Mouse (Mus musculus): ENCODE measurements around the gene Celf2. TPM values are rescaled to one million over a fixed set of nuclear protein-coding genes. Genes with fewer than 3 reads are reported as not detected.

Celf2 gene
- polyA plus RNA-seq, 1 experiment from 2014 or later: 12.3 TPM

GRCm38 (mm10) chr2:7221856-7222255 lies 287.5 kb downstream of the Celf2 start:
- no peak for ATAC-seq (ENCODE audit: low FRiP score, low TSS enrichment)
- no peak overlapping the region for H3K27ac ChIP-seq (ENCODE audit: low read depth, low read length)
- 70% methylated on average over 1 of the region's 1 CpGs for WGBS
- no peak overlapping the region for H3K4me2 ChIP-seq (replicated peaks; ENCODE audit: low read depth, low read length)
- no peaks in the 10 kb centered on the region for H3K27me3 ChIP-seq (ENCODE audit: control insufficient read depth, insufficient read depth, low read length)
- no peak overlapping the region for H3K4me3 ChIP-seq (ENCODE audit: low read length)
- H3K9ac ChIP-seq (ENCODE audit: low read depth, low read length): no peak overlapping the region
- 0 out of 2 replicates have a peak, but pooled peaks cover 5% of the 10 kb centered on the region for H3K4me1 ChIP-seq (ENCODE audit: control insufficient read depth, insufficient read depth, low read length)
- no peaks in the 10 kb centered on the region for H3K36me3 ChIP-seq (ENCODE audit: control insufficient read depth, insufficient read depth, low read length)
- H3K9me3 ChIP-seq (ENCODE audit: control insufficient read depth, low read length): no peaks in the 10 kb centered on the region

GRCm38 (mm10) chr2:7218101-7218500 lies 291.3 kb downstream of the Celf2 start:
- 96% methylated on average over 2 of the region's 2 CpGs for WGBS
- no peaks in the 10 kb centered on the region for H3K9me3 ChIP-seq (ENCODE audit: control insufficient read depth, low read length)
- H3K27ac ChIP-seq (ENCODE audit: low read depth, low read length): no peak overlapping the region
- no peak overlapping the region for H3K4me2 ChIP-seq (replicated peaks; ENCODE audit: low read depth, low read length)
- H3K4me3 ChIP-seq (ENCODE audit: low read length): no peak overlapping the region
- H3K4me1 ChIP-seq (ENCODE audit: control insufficient read depth, insufficient read depth, low read length): no peaks in the 10 kb centered on the region
- ATAC-seq (ENCODE audit: low FRiP score, low TSS enrichment): no peak
- no peaks in the 10 kb centered on the region for H3K27me3 ChIP-seq (ENCODE audit: control insufficient read depth, insufficient read depth, low read length)
- H3K36me3 ChIP-seq (ENCODE audit: control insufficient read depth, insufficient read depth, low read length): no peaks in the 10 kb centered on the region
- no peak overlapping the region for H3K9ac ChIP-seq (ENCODE audit: low read depth, low read length)

GRCm38 (mm10) chr2:7207691-7208504 lies 301.5 kb downstream of the Celf2 start:
- no peaks in the 10 kb centered on the region for H3K27me3 ChIP-seq (ENCODE audit: control insufficient read depth, insufficient read depth, low read length)
- no peak overlapping the region for H3K27ac ChIP-seq (ENCODE audit: low read depth, low read length)
- no peak overlapping the region for H3K9ac ChIP-seq (ENCODE audit: low read depth, low read length)
- H3K4me1 ChIP-seq (ENCODE audit: control insufficient read depth, insufficient read depth, low read length): no peaks in the 10 kb centered on the region
- no peaks in the 10 kb centered on the region for H3K36me3 ChIP-seq (ENCODE audit: control insufficient read depth, insufficient read depth, low read length)
- H3K4me3 ChIP-seq (ENCODE audit: low read length): no peak overlapping the region
- 63% methylated on average over 15 of the region's 15 CpGs for WGBS
- H3K9me3 ChIP-seq (ENCODE audit: control insufficient read depth, low read length): no peaks in the 10 kb centered on the region
- ATAC-seq (ENCODE audit: low FRiP score, low TSS enrichment): no peak
- H3K4me2 ChIP-seq (replicated peaks; ENCODE audit: low read depth, low read length): no peak overlapping the region

- Histone ChIP-seq H3K27me3 (ENCODE audit: control insufficient read depth, insufficient read depth, low read length) (no peaks in the 10 kb centered on the region), H3K9me3 (ENCODE audit: control insufficient read depth, low read length) (no peaks in the 10 kb centered on the region), H3K9ac (ENCODE audit: low read depth, low read length) (no peak overlapping the region), H3K27ac (ENCODE audit: low read depth, low read length) (no peak overlapping the region), H3K4me2 (replicated peaks; ENCODE audit: low read depth, low read length) (no peak overlapping the region), H3K36me3 (ENCODE audit: control insufficient read depth, insufficient read depth, low read length) (no peaks in the 10 kb centered on the region), H3K4me1 (ENCODE audit: control insufficient read depth, insufficient read depth, low read length) (no peaks in the 10 kb centered on the region), H3K4me3 (ENCODE audit: low read length) (no peak overlapping the region)
- ATAC-seq (ENCODE audit: low FRiP score, low TSS enrichment): no peak
- 80% methylated on average over 2 of the region's 2 CpGs for WGBS
Observed at GRCm38 (mm10) chr2:7193413-7193812, 315.9 kb downstream of the Celf2 start.

- Histone ChIP-seq H3K4me1 (ENCODE audit: control insufficient read depth, insufficient read depth, low read length) (no peaks in the 10 kb centered on the region), H3K9me3 (ENCODE audit: control insufficient read depth, low read length) (no peaks in the 10 kb centered on the region), H3K4me3 (ENCODE audit: low read length) (no peak overlapping the region), H3K4me2 (replicated peaks; ENCODE audit: low read depth, low read length) (no peak overlapping the region), H3K36me3 (ENCODE audit: control insufficient read depth, insufficient read depth, low read length) (no peaks in the 10 kb centered on the region), H3K9ac (ENCODE audit: low read depth, low read length) (no peak overlapping the region), H3K27me3 (ENCODE audit: control insufficient read depth, insufficient read depth, low read length) (no peaks in the 10 kb centered on the region), H3K27ac (ENCODE audit: low read depth, low read length) (no peak overlapping the region)
- 80% methylated on average over 1 of the region's 1 CpGs for WGBS
- no peak for ATAC-seq (ENCODE audit: low FRiP score, low TSS enrichment)
Observed at GRCm38 (mm10) chr2:7179186-7179585, 330.2 kb downstream of the Celf2 start.

GRCm38 (mm10) chr2:7173271-7174064 lies 335.9 kb downstream of the Celf2 start:
- 86% methylated on average over 11 of the region's 11 CpGs for WGBS
- Histone ChIP-seq H3K27me3 (ENCODE audit: control insufficient read depth, insufficient read depth, low read length) (peaks cover 2% of the 10 kb centered on the region; the same call in 1 of the 2 replicates), H3K4me1 (ENCODE audit: control insufficient read depth, insufficient read depth, low read length) (no peaks in the 10 kb centered on the region), H3K27ac (ENCODE audit: low read depth, low read length) (no peak overlapping the region), H3K9ac (ENCODE audit: low read depth, low read length) (no peak overlapping the region), H3K9me3 (ENCODE audit: control insufficient read depth, low read length) (no peaks in the 10 kb centered on the region), H3K4me3 (ENCODE audit: low read length) (no peak overlapping the region), H3K4me2 (replicated peaks; ENCODE audit: low read depth, low read length) (no peak overlapping the region), H3K36me3 (ENCODE audit: control insufficient read depth, insufficient read depth, low read length) (no peaks in the 10 kb centered on the region)
- ATAC-seq (ENCODE audit: low FRiP score, low TSS enrichment): no peak

GRCm38 (mm10) chr2:7171087-7171696 lies 338.2 kb downstream of the Celf2 start:
- Histone ChIP-seq H3K4me1 (ENCODE audit: control insufficient read depth, insufficient read depth, low read length) (no peaks in the 10 kb centered on the region), H3K9me3 (ENCODE audit: control insufficient read depth, low read length) (no peaks in the 10 kb centered on the region), H3K27ac (ENCODE audit: low read depth, low read length) (no peak overlapping the region), H3K4me2 (replicated peaks; ENCODE audit: low read depth, low read length) (no peak overlapping the region), H3K4me3 (ENCODE audit: low read length) (no peak overlapping the region), H3K27me3 (ENCODE audit: control insufficient read depth, insufficient read depth, low read length) (peaks cover 2% of the 10 kb centered on the region; the same call in 1 of the 2 replicates), H3K9ac (ENCODE audit: low read depth, low read length) (no peak overlapping the region), H3K36me3 (ENCODE audit: control insufficient read depth, insufficient read depth, low read length) (no peaks in the 10 kb centered on the region)
- 31% methylated on average over 8 of the region's 8 CpGs for WGBS
- ATAC-seq (ENCODE audit: low FRiP score, low TSS enrichment): peak; percentile 43; the same call in 1 of the 2 replicates

GRCm38 (mm10) chr2:7165786-7166185 lies 343.6 kb downstream of the Celf2 start:
- Histone ChIP-seq H3K9ac (ENCODE audit: low read depth, low read length) (no peak overlapping the region), H3K27ac (ENCODE audit: low read depth, low read length) (no peak overlapping the region), H3K36me3 (ENCODE audit: control insufficient read depth, insufficient read depth, low read length) (no peaks in the 10 kb centered on the region), H3K4me2 (replicated peaks; ENCODE audit: low read depth, low read length) (no peak overlapping the region), H3K4me1 (ENCODE audit: control insufficient read depth, insufficient read depth, low read length) (no peaks in the 10 kb centered on the region), H3K27me3 (ENCODE audit: control insufficient read depth, insufficient read depth, low read length) (no peaks in the 10 kb centered on the region; the same call in 1 of the 2 replicates), H3K9me3 (ENCODE audit: control insufficient read depth, low read length) (no peaks in the 10 kb centered on the region), H3K4me3 (ENCODE audit: low read length) (no peak overlapping the region)
- whole genome bisulfite sequencing: 71% methylated on average over 3 of the region's 3 CpGs
- ATAC-seq (ENCODE audit: low FRiP score, low TSS enrichment): no peak

All from kidney, embryonic 14.5 days (tissue).